ENCODE assay signal across 17 mouse cellular contexts in genomic region chr11:22952668-22953067, GRCm38 (mm10). TPM values are rescaled to one million over a fixed set of nuclear protein-coding genes. Genes with fewer than 3 reads are reported as not detected.
"Had no signal": no experiment of that assay in that cellular context is flagged by ENCODE, and none has a peak within 500 bp of the region (broad histone marks: within the 10 kb centered on the region; RNA-seq: fewer than 3 reads in every experiment).

No protein-coding gene starts in this region.

- H3K9me3 ChIP-seq: limb, embryonic 12.5 days; limb, embryonic 15.5 days; liver, embryonic 13.5 days; megakaryocyte, embryonic 14.5 days; midbrain, embryonic 10.5 days; midbrain, embryonic 13.5 days had no signal

- ATAC-seq: midbrain, embryonic 13.5 days; midbrain, embryonic 16.5 days had no signal

- H3K27me3 ChIP-seq: limb, embryonic 12.5 days; limb, embryonic 15.5 days; liver, embryonic 13.5 days; megakaryocyte, embryonic 14.5 days; midbrain, embryonic 13.5 days had no signal

- H3K4me2 ChIP-seq: limb, embryonic 12.5 days; limb, embryonic 15.5 days; liver, embryonic 13.5 days; midbrain, embryonic 13.5 days had no signal

- H3K27ac ChIP-seq: limb, embryonic 12.5 days; limb, embryonic 15.5 days; liver, embryonic 13.5 days; midbrain, embryonic 10.5 days; midbrain, embryonic 13.5 days had no signal

- DNase-seq: kidney, adult 18-20 months; kidney, adult 9 months; kidney, postnatal 14 days; kidney, postnatal 4 days; left cerebral cortex, postnatal 4 days; liver, embryonic 13.5 days; lung, adult 2 months; thymus, adult 18-20 months; thymus, postnatal 14 days; thymus, postnatal 4 days had no signal

- H3K9ac ChIP-seq: limb, embryonic 12.5 days; limb, embryonic 15.5 days; liver, embryonic 13.5 days; midbrain, embryonic 13.5 days had no signal

- H3K4me1 ChIP-seq: limb, embryonic 12.5 days; limb, embryonic 15.5 days; midbrain, embryonic 10.5 days; midbrain, embryonic 13.5 days had no signal

- H3K4me3 ChIP-seq: limb, embryonic 12.5 days; limb, embryonic 15.5 days; liver, embryonic 13.5 days; megakaryocyte, embryonic 14.5 days; midbrain, embryonic 10.5 days; midbrain, embryonic 13.5 days had no signal

RNA-seq across cellular contexts. Expression of gene Gm28048, which starts 29.2 kb away (rescaled TPM):
- polyA plus RNA-seq: lung, adult 2 months; small intestine, adult 2 months had no signal

RNA-seq across cellular contexts. Expression of gene Fam161a, which starts 54.7 kb away (rescaled TPM):
- polyA plus RNA-seq: small intestine, adult 2 months had no signal
